Mouse (Mus musculus): Measurements from ENCODE around the gene Dpp6.
A peak's percentile ranks its signal among the peaks of the same experiment; 100 is the strongest.

Gene Dpp6

GRCm38 (mm10) chr5:27060114-27060513, 243.1 kb downstream of the Dpp6 start:
- no peak for DNase-seq (ENCODE audit: low spot score in 2 of 2)

DNA sequence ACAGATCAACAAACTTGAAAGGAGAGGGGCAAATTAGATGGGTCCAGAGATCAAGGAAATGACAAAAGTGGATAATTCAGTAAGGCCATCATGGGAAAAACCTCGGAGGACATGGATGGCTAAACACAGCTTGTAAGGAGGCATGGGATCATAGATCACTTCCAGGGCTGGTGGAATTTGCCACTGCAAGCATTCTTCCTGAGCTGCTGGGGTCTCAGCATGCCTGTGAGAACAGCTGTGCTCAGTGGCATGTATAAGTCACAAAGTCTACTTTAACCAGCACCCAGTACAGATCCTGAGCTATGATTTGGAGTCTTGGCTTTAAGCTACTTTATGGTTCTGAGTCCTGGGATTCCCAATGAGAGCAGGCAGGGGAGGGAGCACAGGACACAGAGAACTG, 246.9 kb downstream of the Dpp6 start:
- no peak for DNase-seq (ENCODE audit: low spot score in 2 of 2)

- DNase-seq (ENCODE audit: low spot score in 2 of 2) = no peak
Observed at GRCm38 (mm10) chr5:27066837-27067236, 249.8 kb downstream of the Dpp6 start.

- DNase-seq (ENCODE audit: low spot score in 2 of 2) = peak; percentile 39 to 68
Observed at GRCm38 (mm10) chr5:27075131-27075591, 258.2 kb downstream of the Dpp6 start.

DNA sequence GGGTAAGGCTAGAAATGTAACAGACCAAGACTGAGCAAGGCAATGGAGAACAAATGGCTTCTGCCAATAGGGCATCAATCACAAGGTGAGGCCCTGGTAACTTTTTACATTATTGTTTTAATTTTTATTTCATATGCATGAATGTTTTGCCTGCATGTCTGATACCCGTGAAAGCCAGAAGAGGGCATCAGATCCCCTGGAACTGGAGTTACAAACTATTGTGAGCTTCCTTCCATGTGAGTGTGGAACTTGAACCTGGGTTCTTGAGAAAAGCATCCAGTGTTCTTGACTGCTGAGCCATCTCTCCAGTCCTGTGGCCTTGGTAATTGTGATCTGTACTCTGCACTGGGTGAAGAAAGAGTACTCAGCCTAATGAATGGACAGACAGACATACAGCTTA, 259.0 kb downstream of the Dpp6 start:
- DNase-seq (ENCODE audit: low spot score in 2 of 2) = no peak

GRCm38 (mm10) chr5:27077821-27078220, 260.8 kb downstream of the Dpp6 start:
- DNase-seq (ENCODE audit: low spot score in 2 of 2) = no peak

- no peak for DNase-seq (ENCODE audit: low spot score in 2 of 2)
Observed at GRCm38 (mm10) chr5:27081275-27081674, 264.3 kb downstream of the Dpp6 start.

DNA sequence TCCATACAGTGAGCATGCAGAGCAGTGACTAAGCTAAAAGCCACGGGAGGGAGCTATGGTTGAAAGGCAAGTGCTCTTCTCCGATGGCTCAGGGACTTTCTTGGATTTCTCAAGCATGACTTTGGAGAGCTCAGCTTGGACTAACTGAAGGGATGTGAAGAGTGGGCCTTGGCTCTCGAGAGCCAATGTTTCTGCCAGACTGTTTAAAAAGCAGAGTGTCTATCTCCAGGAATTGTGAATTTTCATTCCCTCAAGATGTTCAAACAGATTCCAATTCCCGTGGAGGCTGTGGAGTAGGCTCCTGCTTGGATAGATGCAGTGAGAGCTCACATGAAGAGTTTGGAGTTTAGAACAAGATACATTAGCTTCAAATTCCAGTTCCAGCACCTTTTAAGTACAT, 266.8 kb downstream of the Dpp6 start:
- no peak for DNase-seq (ENCODE audit: low spot score in 2 of 2)

DNA sequence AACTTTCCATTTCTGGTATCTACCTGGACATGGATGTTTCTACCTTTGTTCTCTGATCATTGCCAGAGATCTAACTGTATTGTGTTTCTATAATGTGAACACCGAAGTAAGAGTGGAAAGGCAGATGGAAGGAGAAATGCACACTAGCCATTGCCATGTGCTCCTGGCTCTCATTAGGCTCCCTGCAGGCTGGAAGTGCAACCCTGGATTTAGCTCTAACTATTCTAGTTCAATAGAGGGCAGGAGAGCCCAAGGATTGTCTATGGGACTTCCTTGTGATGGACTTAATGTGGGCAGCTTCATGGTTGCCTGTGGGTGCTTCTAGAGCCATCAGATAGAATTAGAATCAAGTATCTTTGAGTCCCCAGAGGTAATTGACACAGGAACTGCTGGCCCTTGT, 291.2 kb downstream of the Dpp6 start:
- no peak for DNase-seq (ENCODE audit: low spot score in 2 of 2)

- no peak for DNase-seq (ENCODE audit: low spot score in 2 of 2)
Observed at GRCm38 (mm10) chr5:27122479-27122878, 305.5 kb downstream of the Dpp6 start.

- no peak for DNase-seq (ENCODE audit: low spot score in 2 of 2)
Observed at GRCm38 (mm10) chr5:27122944-27123343, 305.9 kb downstream of the Dpp6 start.

- DNase-seq (ENCODE audit: low spot score in 2 of 2) = no peak
Observed at GRCm38 (mm10) chr5:27126034-27126433, 309.0 kb downstream of the Dpp6 start.

DNA sequence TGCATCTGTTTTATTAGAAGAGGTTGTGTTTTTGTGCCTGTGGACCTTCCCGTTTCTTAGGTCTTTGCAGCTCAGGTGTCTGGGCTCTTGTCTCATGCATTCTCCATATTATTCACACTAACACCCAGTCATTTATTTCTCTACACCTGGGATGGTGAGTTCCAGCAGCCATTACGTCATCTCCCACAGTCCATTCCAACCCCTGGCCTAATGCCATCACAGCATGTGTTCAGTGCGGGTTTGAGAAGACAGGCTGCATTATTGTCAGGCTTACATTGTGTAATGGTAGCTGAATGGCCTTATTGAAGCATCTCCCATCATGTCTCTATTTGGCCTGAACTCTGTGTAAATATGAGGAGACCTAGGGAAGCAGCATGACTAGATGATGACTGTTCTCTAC, 316.2 kb downstream of the Dpp6 start:
- peak in 1 of 2 experiments; percentile 14 for DNase-seq (ENCODE audit: low spot score in 2 of 2)

GRCm38 (mm10) chr5:27134436-27135005, 317.5 kb downstream of the Dpp6 start:
- DNase-seq (ENCODE audit: low spot score in 2 of 2) = no peak

DNA sequence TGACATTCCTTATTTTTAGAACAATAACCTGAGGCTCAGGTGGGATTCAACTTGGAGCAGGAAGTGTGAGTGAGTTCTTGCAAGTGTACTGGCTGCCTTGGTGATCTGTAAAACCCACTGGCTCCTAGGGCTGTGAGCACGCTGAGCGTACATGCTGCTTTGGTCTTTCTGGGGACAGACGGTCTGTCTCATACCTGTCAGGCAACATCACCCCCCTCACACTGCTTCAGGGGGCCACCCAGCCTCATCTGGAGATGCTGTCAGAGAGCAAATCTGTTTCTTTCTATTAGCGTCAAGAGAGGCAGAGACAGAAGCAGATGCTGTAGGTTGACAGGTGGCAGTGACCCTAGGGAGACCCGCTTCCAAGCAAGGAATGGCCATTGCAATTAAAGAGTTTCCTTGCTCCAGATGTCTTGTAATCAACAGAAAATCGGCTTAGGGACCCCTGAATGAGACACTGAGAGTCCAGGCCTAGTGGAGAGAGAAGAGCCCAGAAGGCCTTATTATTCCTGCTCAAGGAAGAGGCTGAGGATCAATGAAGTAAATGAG, 330.5 kb downstream of the Dpp6 start:
- DNase-seq (ENCODE audit: low spot score in 2 of 2) = no peak

GRCm38 (mm10) chr5:27151017-27151416, 334.0 kb downstream of the Dpp6 start:
- DNase-seq (ENCODE audit: low spot score in 2 of 2) = no peak

- no peak for DNase-seq (ENCODE audit: low spot score in 2 of 2)
Observed at GRCm38 (mm10) chr5:27155671-27156070, 338.7 kb downstream of the Dpp6 start.

- no peak for DNase-seq (ENCODE audit: low spot score in 2 of 2)
Observed at GRCm38 (mm10) chr5:27156366-27156765, 339.4 kb downstream of the Dpp6 start.

DNA sequence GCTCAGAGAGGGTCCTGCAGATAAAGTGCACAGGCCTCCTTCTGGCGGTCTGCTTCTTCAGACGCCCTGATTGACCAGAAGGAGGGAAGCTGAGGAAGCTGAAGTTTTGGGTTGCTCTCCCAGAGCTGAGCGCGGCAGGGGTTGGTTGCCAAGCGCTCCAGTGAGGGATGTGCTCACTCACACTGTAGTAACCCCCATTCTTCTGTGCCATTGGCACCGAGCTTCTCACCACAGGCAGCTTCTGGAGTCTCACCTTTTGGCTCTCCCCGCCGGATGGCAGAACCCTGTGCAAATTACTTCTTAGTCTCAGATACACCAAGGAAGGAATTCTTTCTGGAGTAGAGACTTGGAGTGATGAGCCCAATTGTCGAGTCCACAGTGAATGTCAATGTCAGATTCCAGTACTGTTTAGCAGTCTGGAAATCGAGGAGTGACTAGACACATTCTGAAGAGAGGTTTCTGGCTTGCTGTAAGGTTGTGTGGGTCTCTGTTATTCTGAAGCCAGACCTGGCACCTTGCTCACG, 344.2 kb downstream of the Dpp6 start:
- no peak for DNase-seq (ENCODE audit: low spot score in 2 of 2)

DNA sequence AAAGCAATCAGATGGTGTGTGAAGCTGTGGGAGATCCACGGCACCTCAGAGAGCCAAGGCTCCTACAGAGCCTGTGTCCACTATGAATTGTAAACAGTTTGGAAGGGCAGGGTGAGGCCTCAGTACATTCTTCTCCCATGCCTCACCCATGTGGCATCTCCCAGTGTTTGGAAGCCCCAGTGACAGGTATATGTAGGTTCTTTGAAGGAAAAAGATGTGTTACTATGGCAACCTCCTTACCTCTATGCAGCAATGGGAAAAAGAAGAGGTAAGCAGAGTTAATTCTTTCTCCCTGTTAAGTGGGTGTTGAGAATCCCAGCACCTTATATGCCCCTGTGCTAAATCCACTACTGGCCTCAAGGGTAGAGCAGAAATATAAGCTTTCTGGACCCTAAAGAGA, 351.5 kb downstream of the Dpp6 start:
- no peak for DNase-seq (ENCODE audit: low spot score in 2 of 2)

DNA sequence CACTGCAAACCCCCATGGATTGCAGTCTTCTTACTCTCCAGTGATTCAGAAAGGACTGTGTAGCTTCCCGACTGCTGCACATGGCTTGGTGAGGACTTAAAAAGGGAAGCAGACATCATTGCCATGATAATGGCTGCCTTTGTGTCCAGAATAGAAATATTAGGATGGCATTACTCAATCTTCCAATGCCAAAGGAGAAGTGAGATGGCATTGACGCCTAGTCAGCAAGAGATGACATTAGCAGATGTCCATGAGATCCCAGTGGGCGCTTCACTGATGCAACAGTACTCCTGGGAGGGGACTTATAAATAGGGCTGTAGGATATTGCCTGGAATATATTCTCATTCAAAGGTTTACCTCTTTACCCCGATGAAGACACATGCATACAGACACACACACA, 368.0 kb downstream of the Dpp6 start:
- DNase-seq (ENCODE audit: low spot score in 2 of 2) = no peak

- no peak for DNase-seq (ENCODE audit: low spot score in 2 of 2)
Observed at GRCm38 (mm10) chr5:27191242-27191969, 374.4 kb downstream of the Dpp6 start.

DNA sequence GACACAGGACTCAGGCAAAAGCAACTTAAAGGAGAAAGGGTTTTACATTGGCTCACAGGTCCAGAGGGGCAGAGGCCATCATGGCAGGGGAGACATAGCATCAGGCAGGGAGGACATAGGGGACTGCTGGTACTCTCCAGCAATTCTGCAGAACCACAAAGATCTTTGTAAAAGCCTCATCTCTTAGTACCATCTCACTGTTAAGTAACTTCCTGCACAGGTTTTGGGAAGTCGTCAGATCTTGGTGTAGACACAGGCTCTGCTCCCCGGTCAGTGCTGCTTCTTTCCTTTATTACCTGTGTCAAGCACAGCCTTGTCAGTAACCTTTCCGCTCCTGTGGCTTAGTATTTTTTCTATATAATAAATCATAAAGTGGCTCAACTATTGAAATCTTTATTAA, 377.2 kb downstream of the Dpp6 start:
- no peak for DNase-seq (ENCODE audit: low spot score in 2 of 2)
